Mouse (Mus musculus): ENCODE results near the gene Ebp. TPM values are rescaled to one million over a fixed set of nuclear protein-coding genes. Genes with fewer than 3 reads are reported as not detected.

Gene Ebp
- polyA plus RNA-seq, 1 experiment from 2014 or later, result 21.7 TPM

DNA sequence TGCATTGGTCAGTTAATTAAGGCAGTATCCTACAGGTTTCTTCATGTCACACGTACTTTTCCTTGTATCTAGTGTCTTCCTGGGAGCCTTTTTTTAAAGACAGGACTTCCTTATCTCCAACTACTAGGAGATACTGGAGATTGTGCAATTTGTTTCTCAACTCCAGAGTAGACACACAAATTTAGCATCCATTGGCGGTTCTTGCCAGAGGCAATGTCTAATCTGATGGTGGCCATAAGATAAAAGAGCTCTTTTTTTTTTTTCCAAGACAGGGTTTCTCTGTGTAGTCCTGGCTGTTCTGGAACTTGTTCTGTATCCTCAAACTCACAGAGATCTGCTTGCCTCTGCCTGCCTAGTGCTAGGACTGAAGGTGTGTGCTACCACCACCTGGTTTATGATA, 16.4 kb upstream of the Ebp start:
- no peaks in the 10 kb centered on the region for H3K9me3 ChIP-seq
- H3K9ac ChIP-seq (replicated peaks), result no peak overlapping the region
- H3K4me1 ChIP-seq, result peaks cover 7% of the 10 kb centered on the region
- no peak overlapping the region for H3K4me3 ChIP-seq
- WGBS, result 82% methylated on average over 2 of the region's 2 CpGs
- no peak overlapping the region for H3K4me2 ChIP-seq (replicated peaks)
- no peaks in the 10 kb centered on the region for H3K27me3 ChIP-seq
- H3K27ac ChIP-seq (replicated peaks), result no peak overlapping the region
- H3K36me3 ChIP-seq, result no peaks in the 10 kb centered on the region
- no peak for ATAC-seq (replicated peaks)

DNA sequence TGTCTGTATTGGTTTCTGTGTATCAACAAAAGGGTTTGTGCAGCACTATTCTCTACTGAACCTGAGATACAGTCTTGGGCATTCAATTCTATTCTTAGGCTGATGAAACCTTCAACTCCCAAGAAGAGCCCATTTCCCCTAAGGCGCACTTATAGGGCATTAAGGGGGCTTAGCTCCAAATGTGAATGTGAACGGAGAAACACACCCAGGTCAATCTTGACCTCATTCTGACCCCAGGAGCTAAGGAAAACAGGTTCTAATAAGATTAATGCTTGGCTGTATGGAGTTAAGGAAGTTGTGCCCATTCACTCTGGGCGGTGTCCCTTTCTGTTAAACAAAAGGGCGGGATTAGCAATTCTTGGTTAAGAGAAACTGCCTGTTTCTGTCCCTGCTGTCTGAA, 13.9 kb upstream of the Ebp start:
- WGBS, result 23% methylated on average over 4 of the region's 4 CpGs
- no peak for ATAC-seq (replicated peaks)
- Histone ChIP-seq H3K27ac (replicated peaks) (no peak overlapping the region), H3K4me3 (peak overlapping the region; percentile 60; the same call in 1 of the 2 replicates), H3K27me3 (no peaks in the 10 kb centered on the region), H3K4me2 (replicated peaks) (peak overlapping the region; percentile 54), H3K4me1 (peaks cover 7% of the 10 kb centered on the region), H3K9ac (replicated peaks) (no peak overlapping the region), H3K36me3 (no peaks in the 10 kb centered on the region), H3K9me3 (no peaks in the 10 kb centered on the region)

DNA sequence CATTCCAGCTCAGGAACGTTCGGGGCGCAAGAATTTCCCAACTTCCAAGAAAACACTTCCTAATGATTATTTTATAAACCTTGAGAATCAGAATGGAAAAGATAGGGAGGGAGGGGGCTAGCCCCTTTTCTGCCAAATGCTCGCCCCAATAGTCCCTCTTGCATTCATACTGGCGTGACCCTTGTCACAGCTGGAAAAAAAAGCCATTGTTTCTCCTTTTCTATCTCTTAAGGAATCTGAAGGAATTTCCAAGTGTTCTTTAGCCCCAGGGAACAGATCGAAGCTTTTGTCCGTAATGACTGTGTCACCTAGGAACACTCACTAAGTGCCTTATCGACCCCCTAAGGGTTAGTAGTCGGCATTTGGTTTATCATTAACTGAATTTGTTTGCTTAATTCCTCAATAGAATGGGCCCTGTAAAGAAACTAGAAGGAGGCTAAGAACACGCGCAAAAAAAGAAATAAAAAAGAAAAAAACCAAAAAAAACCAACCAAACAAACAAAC, 13.4 kb upstream of the Ebp start:
- Histone ChIP-seq H3K9ac (replicated peaks) (peak overlapping the region; percentile 63; the same call in 1 of the 2 replicates), H3K36me3 (no peaks in the 10 kb centered on the region)

DNA sequence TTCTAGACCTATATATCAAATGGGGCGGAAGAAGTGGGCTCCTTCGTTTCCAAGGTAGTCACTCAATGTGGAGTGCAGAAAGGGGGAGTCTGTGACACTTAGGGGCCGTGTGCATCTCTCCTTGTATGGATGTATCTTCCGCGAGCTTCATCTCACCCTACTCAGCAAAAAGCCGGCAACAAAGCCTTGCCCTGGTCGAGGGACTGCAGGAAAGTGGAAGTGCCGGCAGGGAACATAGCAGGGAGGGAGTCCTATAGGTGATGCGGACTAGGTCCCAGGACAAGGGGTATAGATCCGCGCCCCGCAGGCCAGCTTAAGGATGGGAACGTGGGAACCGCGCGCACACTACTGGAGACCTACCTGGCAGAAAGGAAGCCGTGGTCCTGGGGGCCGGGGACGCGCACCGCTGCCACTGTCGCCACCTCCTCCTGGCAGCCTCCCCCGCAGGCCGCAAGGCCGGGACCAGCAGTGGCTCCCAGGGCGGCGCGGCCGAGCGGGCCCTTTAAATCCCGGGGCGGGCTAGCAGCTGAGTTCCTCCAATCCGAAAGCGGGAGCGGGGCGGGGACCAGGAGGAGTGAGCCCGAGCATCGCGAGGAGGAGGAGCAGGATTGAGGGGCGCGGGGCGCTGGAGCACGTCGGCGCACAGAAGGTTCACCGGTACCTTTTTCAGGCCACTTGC, 12.8 kb upstream of the Ebp start, which contains the start of gene Porcn:
TSS of gene Porcn (minus strand) at position 511 of the 679 bp plus-strand sequence.
- peak; percentile 97 for ATAC-seq (replicated peaks)
- 21% methylated on average over 46 of the region's 46 CpGs for WGBS

More for the DNA sequence above, 13.4 kb upstream of the Ebp start:
- Histone ChIP-seq H3K9me3 (no peaks in the 10 kb centered on the region), H3K4me3 (peak overlapping the region; percentile 60), H3K27me3 (no peaks in the 10 kb centered on the region), H3K27ac (replicated peaks) (peak overlapping the region; percentile 19; the same call in 1 of the 2 replicates), H3K4me2 (replicated peaks) (peak overlapping the region; percentile 54), H3K4me1 (peaks cover 7% of the 10 kb centered on the region)
- 26% methylated on average over 11 of the region's 11 CpGs for WGBS
- ATAC-seq (replicated peaks), result peak; percentile 32

DNA sequence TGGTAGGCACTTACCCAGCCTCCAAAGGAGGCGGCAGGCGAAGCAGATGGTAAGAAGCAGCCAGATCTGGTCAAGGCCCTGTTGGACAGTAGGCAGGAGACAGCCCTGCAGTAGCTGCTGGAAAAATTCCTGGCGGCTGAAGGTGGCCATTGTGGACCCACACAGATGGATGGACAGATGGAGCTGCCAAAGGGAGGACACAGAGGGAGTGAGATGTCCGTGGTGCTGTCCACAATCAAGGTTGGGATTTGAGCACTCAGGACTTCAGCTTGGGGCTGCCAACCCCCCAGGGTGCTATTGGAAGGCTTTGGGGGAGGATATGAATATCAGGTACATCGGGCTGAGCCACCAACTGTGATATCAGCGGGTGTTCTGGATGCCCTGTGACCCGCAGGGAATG, 12.2 kb upstream of the Ebp start:
- WGBS, result 36% methylated on average over 7 of the region's 7 CpGs

More for the DNA sequence above, 12.8 kb upstream of the Ebp start, which contains the start of gene Porcn:
- Histone ChIP-seq H3K36me3 (no peaks in the 10 kb centered on the region), H3K4me3 (peak within 1 kb of the TSS; percentile 60), H3K9me3 (no peaks in the 10 kb centered on the region), H3K4me2 (replicated peaks) (peak within 1 kb of the TSS; percentile 54), H3K27ac (replicated peaks) (peak within 1 kb of the TSS; percentile 19; the same call in 1 of the 2 replicates), H3K9ac (replicated peaks) (peak within 1 kb of the TSS; percentile 63), H3K27me3 (no peaks in the 10 kb centered on the region), H3K4me1 (peaks cover 7% of the 10 kb centered on the region)

DNA sequence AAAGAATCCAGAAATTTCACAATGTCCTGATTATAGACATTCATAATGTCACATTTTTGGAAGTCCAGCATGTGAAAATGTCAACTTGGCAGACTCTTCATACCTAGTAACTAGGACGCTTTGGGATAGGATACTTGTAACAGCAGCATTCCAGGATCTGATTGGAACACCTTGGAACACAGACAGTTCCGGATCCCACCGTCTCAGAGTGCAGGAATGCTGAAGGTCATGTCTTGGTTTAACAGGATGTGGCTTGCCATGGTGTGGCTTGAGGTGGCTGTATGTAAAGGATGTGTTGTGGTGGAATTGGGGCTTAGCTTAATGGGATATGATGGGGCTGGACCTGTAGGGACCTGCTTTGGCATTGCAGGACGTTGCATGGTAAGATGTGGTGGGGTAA, 11.8 kb upstream of the Ebp start:
- Histone ChIP-seq H3K9ac (replicated peaks) (no peak overlapping the region), H3K4me3 (no peak overlapping the region), H3K4me2 (replicated peaks) (0 out of 2 replicates have a peak overlapping the region, but pooled peaks have one; percentile 54), H3K27ac (replicated peaks) (no peak overlapping the region), H3K27me3 (no peaks in the 10 kb centered on the region), H3K4me1 (peaks cover 7% of the 10 kb centered on the region), H3K36me3 (no peaks in the 10 kb centered on the region), H3K9me3 (no peaks in the 10 kb centered on the region)
- ATAC-seq (replicated peaks), result no peak
- WGBS, result 84% methylated on average over 4 of the region's 4 CpGs

More for the DNA sequence above, 12.2 kb upstream of the Ebp start:
- Histone ChIP-seq H3K27ac (replicated peaks) (no peak overlapping the region), H3K27me3 (no peaks in the 10 kb centered on the region), H3K4me2 (replicated peaks) (peak overlapping the region; percentile 54), H3K36me3 (no peaks in the 10 kb centered on the region), H3K4me1 (peaks cover 7% of the 10 kb centered on the region), H3K9ac (replicated peaks) (peak overlapping the region; percentile 63), H3K4me3 (peak overlapping the region; percentile 60), H3K9me3 (no peaks in the 10 kb centered on the region)
- peak; percentile 20; the same call in 1 of the 2 replicates for ATAC-seq (replicated peaks)

DNA sequence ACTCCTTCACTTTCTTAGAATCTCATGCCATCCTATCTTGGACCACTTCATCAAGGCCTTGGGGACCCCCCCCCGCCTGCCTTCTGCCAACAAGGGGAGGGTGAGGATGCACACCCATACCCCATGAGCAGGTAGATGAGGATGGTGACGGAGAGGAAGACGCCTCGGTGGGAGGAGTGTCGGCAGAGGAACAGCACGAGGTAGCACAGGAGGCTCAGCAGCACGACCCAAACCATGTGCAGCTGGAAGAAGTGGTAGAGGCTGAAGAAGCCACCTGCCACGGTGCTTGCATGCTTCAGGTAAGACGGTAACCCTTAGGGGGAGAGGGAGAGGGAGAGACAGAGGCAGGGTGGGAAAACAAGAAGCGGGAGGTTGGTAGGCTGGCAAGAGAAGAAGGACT, 10.8 kb upstream of the Ebp start:
- no peak overlapping the region for H3K4me2 ChIP-seq (replicated peaks)
- no peaks in the 10 kb centered on the region for H3K36me3 ChIP-seq
- WGBS, result 82% methylated on average over 10 of the region's 10 CpGs
- H3K27me3 ChIP-seq, result no peaks in the 10 kb centered on the region
- no peak overlapping the region for H3K9ac ChIP-seq (replicated peaks)
- ATAC-seq (replicated peaks), result no peak
- H3K9me3 ChIP-seq, result no peaks in the 10 kb centered on the region
- H3K4me3 ChIP-seq, result no peak overlapping the region
- H3K4me1 ChIP-seq, result peaks cover 7% of the 10 kb centered on the region
- no peak overlapping the region for H3K27ac ChIP-seq (replicated peaks)

DNA sequence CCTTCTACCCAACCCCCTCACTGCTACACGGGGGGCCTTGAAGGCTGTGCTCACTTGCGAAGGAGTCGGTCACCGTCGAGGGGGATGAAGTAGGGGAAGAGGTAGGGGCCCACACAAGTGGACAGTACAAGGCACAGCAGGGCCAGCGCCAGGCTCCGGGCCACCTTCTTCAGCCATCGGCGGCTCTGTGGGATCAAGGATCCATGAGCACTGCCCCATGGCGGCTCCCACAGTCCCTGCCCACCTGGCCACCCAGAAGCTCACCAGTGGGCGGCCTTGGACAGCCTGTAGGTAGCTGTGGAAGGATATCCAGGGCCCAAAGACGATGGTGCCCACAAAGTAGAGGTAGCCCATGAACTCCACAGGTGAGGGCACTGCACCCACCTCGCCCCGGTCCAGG, 9.8 kb upstream of the Ebp start:
- no peaks in the 10 kb centered on the region for H3K9me3 ChIP-seq
- no peaks in the 10 kb centered on the region; the same call in 1 of the 2 replicates for H3K36me3 ChIP-seq
- WGBS, result 85% methylated on average over 14 of the region's 14 CpGs
- H3K4me1 ChIP-seq, result peaks cover 7% of the 10 kb centered on the region
- no peak overlapping the region for H3K4me3 ChIP-seq
- no peak overlapping the region for H3K4me2 ChIP-seq (replicated peaks)
- H3K27me3 ChIP-seq, result no peaks in the 10 kb centered on the region
- H3K27ac ChIP-seq (replicated peaks), result no peak overlapping the region
- ATAC-seq (replicated peaks), result no peak
- no peak overlapping the region for H3K9ac ChIP-seq (replicated peaks)

DNA sequence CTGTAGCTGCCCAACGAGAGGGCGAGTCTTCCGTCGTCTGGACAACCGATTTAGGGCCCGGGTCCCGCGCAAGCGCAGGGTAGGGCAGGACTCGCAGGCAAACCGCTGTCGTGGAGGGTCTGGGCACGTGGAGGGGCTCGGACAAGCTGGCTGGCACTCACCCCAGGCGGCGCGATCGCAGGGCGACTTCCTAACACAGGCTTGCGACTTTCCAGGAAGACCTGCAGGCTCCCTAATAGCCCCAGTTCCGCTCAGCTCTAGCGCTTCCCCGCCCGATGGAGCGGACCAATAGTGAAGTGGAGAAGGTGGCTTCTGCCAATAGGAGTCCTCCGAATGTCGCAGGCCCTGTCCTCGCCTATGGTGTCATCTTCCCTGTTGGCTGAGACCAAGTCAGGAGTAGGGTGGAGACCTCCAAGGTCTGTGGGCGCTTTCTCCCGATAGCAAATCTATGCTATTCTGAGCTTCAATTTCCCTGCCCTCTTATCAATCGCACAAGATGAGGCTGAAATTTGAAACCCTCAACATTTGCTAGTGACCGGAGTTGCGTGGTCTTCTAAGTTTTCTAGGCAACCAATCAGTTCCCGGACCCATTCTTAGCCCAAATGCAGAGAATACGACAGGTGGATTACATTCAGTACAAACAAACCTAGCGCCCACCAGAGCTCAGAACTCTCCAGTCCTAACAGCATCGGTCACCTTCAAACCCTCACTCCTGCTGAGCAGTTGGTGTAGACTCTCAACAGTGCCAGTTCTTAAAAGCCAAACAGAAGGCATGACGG, 483 bp downstream of the Ebp start:
- 0 out of 2 replicates have a peak, but pooled peaks cover 6% of the 10 kb centered on the region for H3K4me1 ChIP-seq
- peak overlapping the region; percentile 56 for H3K4me3 ChIP-seq
- 14% methylated on average over 38 of the region's 38 CpGs for WGBS
- peak overlapping the region; percentile 76 for H3K27ac ChIP-seq (replicated peaks)
- H3K27me3 ChIP-seq, result no peaks in the 10 kb centered on the region
- peak overlapping the region; percentile 57 for H3K9ac ChIP-seq (replicated peaks)
- peak overlapping the region; percentile 54 for H3K4me2 ChIP-seq (replicated peaks)
- H3K9me3 ChIP-seq, result no peaks in the 10 kb centered on the region
- H3K36me3 ChIP-seq, result no peaks in the 10 kb centered on the region
- ATAC-seq (replicated peaks), result peak; percentile 98

DNA sequence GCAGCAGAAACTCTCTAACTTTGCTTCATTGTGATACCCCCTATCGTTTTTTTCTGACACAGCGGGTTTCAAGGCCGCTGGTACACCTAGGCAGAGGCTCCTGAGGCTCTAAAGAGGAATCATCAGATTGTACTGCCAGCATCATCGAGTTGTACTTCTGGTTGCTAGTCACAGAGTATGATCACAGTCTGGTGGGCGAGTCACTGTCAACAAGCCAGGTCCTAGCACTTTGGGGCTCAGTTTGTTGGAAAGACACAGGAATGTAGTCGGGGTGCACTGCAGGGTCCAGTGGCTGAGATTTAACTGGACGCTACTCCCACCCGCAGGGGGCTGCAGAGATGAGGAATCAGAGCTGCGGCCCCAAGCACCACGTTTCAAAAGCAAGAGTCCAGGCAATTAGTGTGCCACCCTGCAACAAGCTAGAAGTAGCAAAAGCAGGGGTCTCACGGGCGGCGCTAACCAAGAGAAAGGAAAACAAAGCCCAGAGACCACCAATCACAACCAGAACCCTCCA, 1.1 kb downstream of the Ebp start:
- Histone ChIP-seq H3K27ac (replicated peaks) (peak overlapping the region; percentile 76; the same call in 1 of the 2 replicates), H3K4me1 (0 out of 2 replicates have a peak, but pooled peaks cover 6% of the 10 kb centered on the region)
- WGBS, result 17% methylated on average over 13 of the region's 13 CpGs

DNA sequence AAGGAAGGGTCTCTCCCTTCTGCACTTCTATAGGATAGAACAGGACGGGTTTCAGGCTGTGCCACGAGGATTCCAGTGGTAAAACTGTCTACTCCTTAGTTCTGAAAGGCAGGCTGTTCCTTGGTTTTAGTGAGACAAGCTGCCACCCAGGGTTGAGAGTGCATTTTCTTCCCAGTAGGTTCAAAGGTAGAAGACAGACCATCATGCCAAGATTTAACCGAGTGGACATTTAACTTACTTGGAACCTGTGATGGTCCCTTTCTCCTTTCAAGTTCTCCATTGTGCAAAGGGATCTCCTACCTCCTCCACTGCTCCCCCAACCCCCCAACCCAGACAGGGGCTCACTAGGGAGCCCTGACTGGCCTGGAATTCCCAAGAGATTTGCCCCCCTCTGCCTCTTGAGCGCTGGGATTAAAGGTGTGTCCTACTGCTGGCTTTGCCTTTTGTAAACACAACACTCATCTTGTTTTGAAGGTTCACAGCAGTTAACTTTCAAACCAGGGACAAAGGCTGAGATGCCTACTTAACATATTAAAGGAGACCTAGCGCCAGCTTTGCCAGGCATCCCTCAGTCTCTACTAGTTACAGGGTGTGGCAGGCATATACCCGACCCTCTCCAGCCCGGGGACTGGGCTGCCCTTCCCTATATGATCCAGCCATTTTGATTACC, 10.3 kb downstream of the Ebp start:
- Histone ChIP-seq H3K4me1 (no peaks in the 10 kb centered on the region), H3K4me3 (no peak overlapping the region), H3K36me3 (peaks cover 3% of the 10 kb centered on the region; the same call in 1 of the 2 replicates), H3K27me3 (no peaks in the 10 kb centered on the region), H3K27ac (replicated peaks) (no peak overlapping the region), H3K9me3 (no peaks in the 10 kb centered on the region), H3K9ac (replicated peaks) (no peak overlapping the region), H3K4me2 (replicated peaks) (no peak overlapping the region)
- WGBS, result 13% methylated on average over 7 of the region's 7 CpGs
- ATAC-seq (replicated peaks), result no peak

More for the DNA sequence above, 1.1 kb downstream of the Ebp start:
- Histone ChIP-seq H3K9me3 (no peaks in the 10 kb centered on the region), H3K4me2 (replicated peaks) (peak overlapping the region; percentile 54), H3K9ac (replicated peaks) (peak overlapping the region; percentile 57), H3K27me3 (no peaks in the 10 kb centered on the region), H3K36me3 (no peaks in the 10 kb centered on the region), H3K4me3 (peak overlapping the region; percentile 56)
- ATAC-seq (replicated peaks), result no peak
